Mouse (Mus musculus) cerebellum, postnatal 4 days (tissue): ENCODE measurements around the gene Slc24a4.
A peak's percentile ranks its signal among the peaks of the same experiment; 100 is the strongest.
"Not testable (repeated sequence)": the region's sequence is repeated elsewhere in the genome, so short reads cannot be mapped to it uniquely, and the experiment has no call there.

Experiments
- DNase-seq, 2 experiments: peaks; one replicate each; pipeline ENCODE4 v3.0.0; 2022; ENCODE audit warnings: low spot score in 2 of 2, mixed read lengths in 1 of 2

The Slc24a4 gene

GRCm38 (mm10) chr12:102166691-102167261 is 38.2 kb downstream of the Slc24a4 start:
- no peak for DNase-seq

- no peak for DNase-seq
Observed at GRCm38 (mm10) chr12:102167302-102167701, 38.8 kb downstream of the Slc24a4 start.

GRCm38 (mm10) chr12:102172746-102173145 is 44.2 kb downstream of the Slc24a4 start:
- DNase-seq: no peak

GRCm38 (mm10) chr12:102173345-102173744 is 44.8 kb downstream of the Slc24a4 start:
- no peak for DNase-seq

GRCm38 (mm10) chr12:102180371-102181074 is 52.0 kb downstream of the Slc24a4 start:
- no peak for DNase-seq

- peak; percentile 64 to 80 for DNase-seq
Observed at GRCm38 (mm10) chr12:102181799-102182357, 53.3 kb downstream of the Slc24a4 start.

- DNase-seq: no peak
Observed at GRCm38 (mm10) chr12:102182621-102183020, 54.1 kb downstream of the Slc24a4 start.

GRCm38 (mm10) chr12:102183201-102183600 is 54.7 kb downstream of the Slc24a4 start:
- DNase-seq: peak in 1 of 2 experiments; percentile 27

- no peak for DNase-seq
Observed at GRCm38 (mm10) chr12:102190820-102191219, 62.3 kb downstream of the Slc24a4 start.

GRCm38 (mm10) chr12:102201516-102201915 is 73.0 kb downstream of the Slc24a4 start:
- DNase-seq: no peak

GRCm38 (mm10) chr12:102202901-102203300 is 74.4 kb downstream of the Slc24a4 start:
- DNase-seq: peak in 1 of 2 experiments; percentile 25

GRCm38 (mm10) chr12:102206471-102206870 is 77.9 kb downstream of the Slc24a4 start:
- DNase-seq: no peak

- no peak for DNase-seq
Observed at GRCm38 (mm10) chr12:102207245-102207644, 78.7 kb downstream of the Slc24a4 start.

GRCm38 (mm10) chr12:102210801-102211200 is 82.3 kb downstream of the Slc24a4 start:
- DNase-seq: no peak

- no peak for DNase-seq
Observed at GRCm38 (mm10) chr12:102223404-102223803, 94.9 kb downstream of the Slc24a4 start.

GRCm38 (mm10) chr12:102224112-102224511 is 95.6 kb downstream of the Slc24a4 start:
- DNase-seq: not testable (repeated sequence)

- no peak for DNase-seq
Observed at GRCm38 (mm10) chr12:102225165-102225564, 96.6 kb downstream of the Slc24a4 start.

GRCm38 (mm10) chr12:102235551-102235950 is 107.0 kb downstream of the Slc24a4 start:
- DNase-seq: no peak

- DNase-seq: no peak
Observed at GRCm38 (mm10) chr12:102236317-102236716, 107.8 kb downstream of the Slc24a4 start.

- no peak for DNase-seq
Observed at GRCm38 (mm10) chr12:102242076-102242722, 113.7 kb downstream of the Slc24a4 start.

GRCm38 (mm10) chr12:102243915-102244314 is 115.4 kb downstream of the Slc24a4 start:
- DNase-seq: no peak

GRCm38 (mm10) chr12:102246226-102246625 is 117.7 kb downstream of the Slc24a4 start:
- DNase-seq: no peak

- no peak for DNase-seq
Observed at GRCm38 (mm10) chr12:102248104-102248503, 119.6 kb downstream of the Slc24a4 start.
